Mouse (Mus musculus): Measurements from ENCODE around the gene Ccnjl. TPM values are rescaled to one million over a fixed set of nuclear protein-coding genes. Genes with fewer than 3 reads are reported as not detected.

The Ccnjl gene
- polyA plus RNA-seq, 1 experiment from 2014 or later = 9.9 TPM

Other genes starting within 250 kb of the Ccnjl start
- 58.7 and 65.1 TPM in 2 replicates for gene Pttg1, start 102.5 kb upstream of the Ccnjl start, polyA plus RNA-seq (2015; fragmentation: Nextera tagmentation; extraction: Ambion mirVana)
- gene Slu7, start 95.0 kb upstream of the Ccnjl start, polyA plus RNA-seq (2015; fragmentation: Nextera tagmentation; extraction: Ambion mirVana) = 47.0 and 51.1 TPM in 2 replicates
- gene C1qtnf2, start 54.5 kb upstream of the Ccnjl start, polyA plus RNA-seq (2015; fragmentation: Nextera tagmentation; extraction: Ambion mirVana) = 13.8 TPM in 2 replicates
- 3.4 and 3.5 TPM in 2 replicates for gene 4933415A04Rik, start 58.3 kb downstream of the Ccnjl start, polyA plus RNA-seq (2015; fragmentation: Nextera tagmentation; extraction: Ambion mirVana)
- 3.1 and 3.2 TPM in 2 replicates for gene Fabp6, start 72.8 kb downstream of the Ccnjl start, polyA plus RNA-seq (2015; fragmentation: Nextera tagmentation; extraction: Ambion mirVana)
- 9.4 and 11.9 TPM in 2 replicates for gene Pwwp2a, start 153.2 kb downstream of the Ccnjl start, polyA plus RNA-seq (2015; fragmentation: Nextera tagmentation; extraction: Ambion mirVana)
- 58.8 and 60.7 TPM in 2 replicates for gene Ttc1, start 219.2 kb downstream of the Ccnjl start, polyA plus RNA-seq (2015; fragmentation: Nextera tagmentation; extraction: Ambion mirVana)

All from stomach, embryonic 16.5 days (tissue).